Mouse (Mus musculus): ENCODE data around the gene Gpbar1. TPM values are rescaled to one million over a fixed set of nuclear protein-coding genes. Genes with fewer than 3 reads are reported as not detected.

Gpbar1 gene
- polyA plus RNA-seq, 1 experiment from 2014 or later: not detected

DNA sequence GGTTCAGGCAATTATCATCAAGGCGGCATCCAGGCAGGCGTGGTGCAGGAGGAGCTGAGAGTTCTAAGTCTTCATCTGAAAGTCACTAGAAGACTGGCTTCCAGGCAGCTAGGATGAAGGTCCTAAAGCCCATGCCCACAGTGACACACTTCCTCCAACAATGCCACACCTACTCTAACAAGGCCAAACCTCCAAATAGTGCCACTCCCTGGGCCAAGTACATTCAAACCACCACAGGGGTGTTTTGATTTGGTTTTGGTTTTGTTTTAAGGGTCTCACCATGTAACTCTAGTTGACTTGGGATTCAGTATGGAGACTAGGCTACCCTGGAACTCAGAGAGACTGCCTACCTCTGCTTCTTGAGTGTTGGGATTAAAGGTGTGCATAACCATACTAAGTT, 27.2 kb downstream of the Gpbar1 start, which contains the start of gene Tmbim1:
TSS of gene Tmbim1 (minus strand) at position 101 of the 400 bp plus-strand sequence.
- H3K4me1 ChIP-seq (ENCODE audit: control insufficient read depth, insufficient read depth, low read depth, low read length): peaks cover 6% of the 10 kb centered on the region; the same call in 1 of the 2 replicates
- peak within 1 kb of the TSS; percentile 71 for H3K4me2 ChIP-seq (ENCODE audit: low read length)
- no peaks in the 10 kb centered on the region for H3K9me3 ChIP-seq (ENCODE audit: control insufficient read depth, low read length)
- no peaks in the 10 kb centered on the region for H3K36me3 ChIP-seq (ENCODE audit: control insufficient read depth, insufficient read depth, low read length)
- no peak within 1 kb of the TSS; the same call in 1 of the 2 replicates for H3K4me3 ChIP-seq (ENCODE audit: low read length)
- peaks cover 7% of the 10 kb centered on the region for H3K27me3 ChIP-seq (replicated peaks; ENCODE audit: control insufficient read depth, insufficient read depth, low read length)
- no peak for ATAC-seq
- 91% methylated on average over 2 of the region's 2 CpGs for WGBS
- H3K27ac ChIP-seq (ENCODE audit: low read depth, low read length): no peak within 1 kb of the TSS
- H3K9ac ChIP-seq (ENCODE audit: low read depth, low read length): no peak within 1 kb of the TSS

DNA sequence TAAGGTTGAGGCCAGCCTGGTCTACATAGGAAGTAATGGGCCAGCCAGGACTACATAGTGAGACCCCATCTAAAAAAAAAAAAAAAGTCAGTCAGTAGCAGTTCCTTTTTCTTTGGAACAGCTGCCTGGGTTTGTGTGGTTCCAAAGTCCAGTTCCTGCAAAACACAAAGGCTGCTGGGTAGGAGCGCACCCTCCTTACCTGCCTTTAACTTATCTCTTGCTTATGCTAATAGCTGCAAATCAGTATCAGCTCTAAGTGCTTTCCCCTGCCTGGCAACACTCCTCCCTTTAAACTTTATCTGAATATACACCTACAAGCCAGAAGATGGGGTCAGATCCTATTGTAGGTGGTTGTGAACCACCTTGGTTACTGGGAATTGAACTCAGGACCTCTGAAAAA, 28.8 kb downstream of the Gpbar1 start:
- H3K9me3 ChIP-seq (ENCODE audit: control insufficient read depth, low read length): no peaks in the 10 kb centered on the region
- no peak overlapping the region for H3K4me2 ChIP-seq (ENCODE audit: low read length)
- H3K36me3 ChIP-seq (ENCODE audit: control insufficient read depth, insufficient read depth, low read length): no peaks in the 10 kb centered on the region
- WGBS: 91% methylated on average over 1 of the region's 1 CpGs
- ATAC-seq: no peak
- no peak overlapping the region for H3K27ac ChIP-seq (ENCODE audit: low read depth, low read length)
- H3K9ac ChIP-seq (ENCODE audit: low read depth, low read length): no peak overlapping the region
- H3K27me3 ChIP-seq (replicated peaks; ENCODE audit: control insufficient read depth, insufficient read depth, low read length): peaks cover 7% of the 10 kb centered on the region
- peaks cover 6% of the 10 kb centered on the region; the same call in 1 of the 2 replicates for H3K4me1 ChIP-seq (ENCODE audit: control insufficient read depth, insufficient read depth, low read depth, low read length)
- H3K4me3 ChIP-seq (ENCODE audit: low read length): no peak overlapping the region

GRCm38 (mm10) chr1:74308001-74308964, 29.9 kb downstream of the Gpbar1 start:
- WGBS: 81% methylated on average over 10 of the region's 10 CpGs

GRCm38 (mm10) chr1:74309767-74310166, 31.4 kb downstream of the Gpbar1 start:
- ATAC-seq: no peak
- H3K27me3 ChIP-seq (replicated peaks; ENCODE audit: control insufficient read depth, insufficient read depth, low read length): no peaks in the 10 kb centered on the region
- no peak overlapping the region for H3K9ac ChIP-seq (ENCODE audit: low read depth, low read length)
- no peaks in the 10 kb centered on the region for H3K36me3 ChIP-seq (ENCODE audit: control insufficient read depth, insufficient read depth, low read length)
- no peak overlapping the region for H3K4me3 ChIP-seq (ENCODE audit: low read length)
- H3K27ac ChIP-seq (ENCODE audit: low read depth, low read length): no peak overlapping the region
- no peaks in the 10 kb centered on the region for H3K4me1 ChIP-seq (ENCODE audit: control insufficient read depth, insufficient read depth, low read depth, low read length)
- no peaks in the 10 kb centered on the region for H3K9me3 ChIP-seq (ENCODE audit: control insufficient read depth, low read length)
- 58% methylated on average over 3 of the region's 3 CpGs for WGBS
- H3K4me2 ChIP-seq (ENCODE audit: low read length): no peak overlapping the region

More at GRCm38 (mm10) chr1:74308001-74308964, 29.9 kb downstream of the Gpbar1 start:
- Histone ChIP-seq H3K4me3 (ENCODE audit: low read length) (no peak overlapping the region), H3K9me3 (ENCODE audit: control insufficient read depth, low read length) (no peaks in the 10 kb centered on the region), H3K9ac (ENCODE audit: low read depth, low read length) (no peak overlapping the region), H3K4me1 (ENCODE audit: control insufficient read depth, insufficient read depth, low read depth, low read length) (peaks cover 6% of the 10 kb centered on the region; the same call in 1 of the 2 replicates), H3K4me2 (ENCODE audit: low read length) (no peak overlapping the region), H3K27ac (ENCODE audit: low read depth, low read length) (no peak overlapping the region), H3K27me3 (replicated peaks; ENCODE audit: control insufficient read depth, insufficient read depth, low read length) (no peaks in the 10 kb centered on the region; the same call in 1 of the 2 replicates), H3K36me3 (ENCODE audit: control insufficient read depth, insufficient read depth, low read length) (no peaks in the 10 kb centered on the region)
- ATAC-seq: no peak

DNA sequence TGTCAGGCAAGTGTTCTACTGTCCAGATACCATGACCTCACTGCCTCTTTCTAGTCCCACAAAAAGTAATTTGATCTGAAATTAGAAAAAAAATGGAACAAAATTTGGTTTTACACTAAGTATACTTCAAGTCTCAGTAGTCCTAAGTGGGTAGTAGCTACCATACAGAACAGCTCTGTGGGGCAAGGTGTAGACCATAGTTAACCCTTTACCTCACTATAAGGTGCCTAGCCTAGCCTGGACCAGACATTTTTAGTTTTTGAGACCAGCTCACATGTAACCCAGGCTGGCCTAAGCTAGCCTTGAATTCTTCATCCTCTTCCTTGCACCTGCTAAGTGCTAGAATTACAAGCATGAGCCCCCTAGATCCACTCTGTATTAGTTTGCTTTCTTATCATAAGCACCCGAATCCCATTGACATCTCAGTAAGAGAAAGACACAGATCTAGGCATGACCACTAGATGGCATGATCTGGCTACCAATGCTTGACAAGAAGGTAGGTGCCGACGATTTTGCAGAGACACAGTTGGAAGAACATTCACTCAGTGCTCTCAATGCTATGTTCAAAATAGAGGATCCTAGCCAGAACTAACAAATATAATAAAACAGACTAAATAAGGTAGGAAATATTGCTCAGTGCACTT, 34.8 kb downstream of the Gpbar1 start:
- H3K4me3 ChIP-seq (ENCODE audit: low read length): no peak overlapping the region
- no peaks in the 10 kb centered on the region for H3K36me3 ChIP-seq (ENCODE audit: control insufficient read depth, insufficient read depth, low read length)
- no peaks in the 10 kb centered on the region for H3K4me1 ChIP-seq (ENCODE audit: control insufficient read depth, insufficient read depth, low read depth, low read length)
- H3K9ac ChIP-seq (ENCODE audit: low read depth, low read length): no peak overlapping the region
- H3K9me3 ChIP-seq (ENCODE audit: control insufficient read depth, low read length): no peaks in the 10 kb centered on the region
- WGBS: 3% methylated on average over 3 of the region's 3 CpGs
- H3K27me3 ChIP-seq (replicated peaks; ENCODE audit: control insufficient read depth, insufficient read depth, low read length): no peaks in the 10 kb centered on the region
- ATAC-seq: peak; percentile 77
- no peak overlapping the region for H3K27ac ChIP-seq (ENCODE audit: low read depth, low read length)
- H3K4me2 ChIP-seq (ENCODE audit: low read length): no peak overlapping the region

DNA sequence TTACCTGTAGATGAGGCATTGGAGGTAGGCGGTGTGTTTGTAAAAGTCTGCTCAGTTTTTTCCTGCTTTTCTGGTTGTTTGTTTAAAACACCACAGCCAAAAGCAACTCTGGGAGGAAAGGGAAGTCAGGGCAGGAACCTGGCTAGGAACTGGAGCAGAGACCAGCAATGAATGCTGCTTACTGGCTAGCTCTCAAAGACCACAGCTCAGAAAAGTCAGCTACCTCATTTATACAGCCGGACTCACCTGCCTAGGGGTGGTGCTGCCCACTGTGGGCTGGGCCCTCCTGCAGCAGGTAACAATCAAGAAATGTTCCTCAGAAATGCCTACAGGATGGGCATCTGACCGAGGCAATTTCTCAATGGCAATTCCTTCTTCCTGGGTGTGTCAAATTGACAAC, 36.4 kb downstream of the Gpbar1 start:
- WGBS: 93% methylated on average over 3 of the region's 3 CpGs
- no peak overlapping the region for H3K9ac ChIP-seq (ENCODE audit: low read depth, low read length)
- no peak overlapping the region for H3K4me3 ChIP-seq (ENCODE audit: low read length)
- H3K4me2 ChIP-seq (ENCODE audit: low read length): no peak overlapping the region
- H3K27ac ChIP-seq (ENCODE audit: low read depth, low read length): no peak overlapping the region
- no peaks in the 10 kb centered on the region for H3K4me1 ChIP-seq (ENCODE audit: control insufficient read depth, insufficient read depth, low read depth, low read length)
- H3K27me3 ChIP-seq (replicated peaks; ENCODE audit: control insufficient read depth, insufficient read depth, low read length): no peaks in the 10 kb centered on the region
- no peak for ATAC-seq
- H3K9me3 ChIP-seq (ENCODE audit: control insufficient read depth, low read length): no peaks in the 10 kb centered on the region
- H3K36me3 ChIP-seq (ENCODE audit: control insufficient read depth, insufficient read depth, low read length): no peaks in the 10 kb centered on the region

- WGBS: 85% methylated on average over 4 of the region's 4 CpGs
- no peak overlapping the region for H3K4me3 ChIP-seq (ENCODE audit: low read length)
- no peak overlapping the region for H3K9ac ChIP-seq (ENCODE audit: low read depth, low read length)
- no peaks in the 10 kb centered on the region for H3K36me3 ChIP-seq (ENCODE audit: control insufficient read depth, insufficient read depth, low read length)
- no peaks in the 10 kb centered on the region for H3K27me3 ChIP-seq (replicated peaks; ENCODE audit: control insufficient read depth, insufficient read depth, low read length)
- H3K27ac ChIP-seq (ENCODE audit: low read depth, low read length): no peak overlapping the region
- H3K4me2 ChIP-seq (ENCODE audit: low read length): no peak overlapping the region
- no peaks in the 10 kb centered on the region for H3K9me3 ChIP-seq (ENCODE audit: control insufficient read depth, low read length)
- no peak for ATAC-seq
- H3K4me1 ChIP-seq (ENCODE audit: control insufficient read depth, insufficient read depth, low read depth, low read length): no peaks in the 10 kb centered on the region
Measured at GRCm38 (mm10) chr1:74316114-74316827, 37.9 kb downstream of the Gpbar1 start.

DNA sequence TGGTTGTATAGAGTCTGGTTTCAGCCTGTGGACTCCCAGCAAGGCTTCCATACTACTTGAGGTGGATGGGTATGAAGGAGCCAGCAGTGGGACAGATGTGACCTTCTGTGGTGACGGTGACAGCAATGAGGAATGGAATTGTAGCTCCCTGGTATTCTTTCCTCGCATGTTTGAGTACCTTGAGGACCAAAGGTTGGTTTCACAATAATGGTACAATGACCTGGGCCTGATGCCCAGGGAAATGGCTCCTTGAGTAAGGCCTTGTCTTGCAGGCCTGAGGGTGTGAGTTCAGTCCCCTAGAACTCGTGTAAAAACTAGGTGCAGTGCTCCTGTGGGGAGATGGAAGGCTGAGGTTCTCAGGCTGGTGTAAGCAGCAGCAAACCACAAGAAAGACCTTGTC, 40.4 kb downstream of the Gpbar1 start:
- Histone ChIP-seq H3K4me1 (ENCODE audit: control insufficient read depth, insufficient read depth, low read depth, low read length) (no peaks in the 10 kb centered on the region), H3K27ac (ENCODE audit: low read depth, low read length) (no peak overlapping the region), H3K27me3 (replicated peaks; ENCODE audit: control insufficient read depth, insufficient read depth, low read length) (no peaks in the 10 kb centered on the region), H3K4me2 (ENCODE audit: low read length) (no peak overlapping the region), H3K9ac (ENCODE audit: low read depth, low read length) (no peak overlapping the region), H3K36me3 (ENCODE audit: control insufficient read depth, insufficient read depth, low read length) (no peaks in the 10 kb centered on the region), H3K9me3 (ENCODE audit: control insufficient read depth, low read length) (no peaks in the 10 kb centered on the region), H3K4me3 (ENCODE audit: low read length) (no peak overlapping the region)
- ATAC-seq: no peak
- WGBS: 93% methylated on average over 3 of the region's 3 CpGs
